Mouse (Mus musculus) ovary, postnatal 14 days (tissue): ENCODE measurements at regions not wholly inside any gene's neighbourhood (a gene's known extent, or its start where the extent isn't known, plus 50 kb on each side); places are given as distances from the start of the nearest gene placed in this dataset.

Experiments
- DNase-seq: peaks from one replicate; pipeline ENCODE4 v3.0.0; 2022; ENCODE audit warnings: low spot score

- DNase-seq: no peak
Observed at GRCm38 (mm10) chr15:51264599-51265163, 2620.0 kb upstream of the Gm7489 start.

GRCm38 (mm10) chr15:51265971-51266370, 2618.7 kb upstream of the Gm7489 start:
- no peak for DNase-seq

GRCm38 (mm10) chr15:51271632-51272312, 2612.9 kb upstream of the Gm7489 start:
- no peak for DNase-seq

- no peak for DNase-seq
Observed at GRCm38 (mm10) chr15:51285334-51285733, 2599.4 kb upstream of the Gm7489 start.

- DNase-seq: no peak
Observed at GRCm38 (mm10) chr15:51286352-51286751, 2598.4 kb upstream of the Gm7489 start.

GRCm38 (mm10) chr15:51288911-51289432, 2595.7 kb upstream of the Gm7489 start:
- DNase-seq: no peak

- no peak for DNase-seq
Observed at GRCm38 (mm10) chr15:51289916-51290315, 2594.8 kb upstream of the Gm7489 start.

GRCm38 (mm10) chr15:51291183-51291582, 2593.5 kb upstream of the Gm7489 start:
- DNase-seq: no peak

- DNase-seq: no peak
Observed at GRCm38 (mm10) chr15:51296841-51297240, 2587.9 kb upstream of the Gm7489 start.

GRCm38 (mm10) chr15:51318072-51318471, 2566.6 kb upstream of the Gm7489 start:
- DNase-seq: no peak

GRCm38 (mm10) chr15:51318760-51319159, 2565.9 kb upstream of the Gm7489 start:
- DNase-seq: no peak

GRCm38 (mm10) chr15:51320366-51320894, 2564.3 kb upstream of the Gm7489 start:
- no peak for DNase-seq

GRCm38 (mm10) chr15:51323284-51323683, 2561.4 kb upstream of the Gm7489 start:
- no peak for DNase-seq

- no peak for DNase-seq
Observed at GRCm38 (mm10) chr15:51324211-51324610, 2560.5 kb upstream of the Gm7489 start.

GRCm38 (mm10) chr15:51327702-51328101, 2557.0 kb upstream of the Gm7489 start:
- DNase-seq: no peak

- DNase-seq: no peak
Observed at GRCm38 (mm10) chr15:51336441-51336840, 2548.3 kb upstream of the Gm7489 start.

GRCm38 (mm10) chr15:51346301-51346700, 2538.4 kb upstream of the Gm7489 start:
- DNase-seq: no peak

- no peak for DNase-seq
Observed at GRCm38 (mm10) chr15:51363391-51363790, 2521.3 kb upstream of the Gm7489 start.

GRCm38 (mm10) chr15:51371162-51371561, 2513.5 kb upstream of the Gm7489 start:
- DNase-seq: no peak

GRCm38 (mm10) chr15:51390383-51390782, 2494.3 kb upstream of the Gm7489 start:
- DNase-seq: no peak

- DNase-seq: no peak
Observed at GRCm38 (mm10) chr15:51391352-51391751, 2493.4 kb upstream of the Gm7489 start.

GRCm38 (mm10) chr15:51392449-51393405, 2492.0 kb upstream of the Gm7489 start:
- no peak for DNase-seq
